Mouse (Mus musculus): ENCODE results near the gene Onecut1.

DNA sequence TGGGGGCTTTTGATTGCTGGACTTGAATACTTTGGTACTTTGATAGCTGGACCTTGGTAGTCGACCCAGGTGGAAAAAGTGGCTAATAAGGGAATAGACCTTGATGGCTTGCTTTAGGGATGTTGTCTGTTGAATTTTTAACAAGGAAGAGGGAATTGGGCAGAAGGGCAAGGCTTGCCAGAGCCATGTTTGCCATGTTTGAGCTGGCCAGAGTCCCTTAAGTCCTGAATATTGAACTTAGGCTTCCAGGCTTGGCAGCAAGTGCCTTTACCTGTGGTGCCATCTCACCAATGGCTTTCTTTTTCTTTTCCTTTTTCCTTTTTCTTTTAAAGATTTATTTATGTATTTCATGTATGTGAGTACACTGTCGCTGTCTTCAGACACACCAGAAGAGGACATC, 38.4 kb downstream of the Onecut1 start:
- TF ChIP-seq CTCF (IDR thresholded peaks at IDR 0.05; ENCODE audit: low read depth, low read length) (no peak), POLR2A (IDR thresholded peaks at IDR 0.05; ENCODE audit: extremely low read depth, insufficient read depth, low read length) (no peak)

All from liver, adult 2 months (tissue).